ENCODE assay signal across 8 mouse cellular contexts in the genomic region with DNA sequence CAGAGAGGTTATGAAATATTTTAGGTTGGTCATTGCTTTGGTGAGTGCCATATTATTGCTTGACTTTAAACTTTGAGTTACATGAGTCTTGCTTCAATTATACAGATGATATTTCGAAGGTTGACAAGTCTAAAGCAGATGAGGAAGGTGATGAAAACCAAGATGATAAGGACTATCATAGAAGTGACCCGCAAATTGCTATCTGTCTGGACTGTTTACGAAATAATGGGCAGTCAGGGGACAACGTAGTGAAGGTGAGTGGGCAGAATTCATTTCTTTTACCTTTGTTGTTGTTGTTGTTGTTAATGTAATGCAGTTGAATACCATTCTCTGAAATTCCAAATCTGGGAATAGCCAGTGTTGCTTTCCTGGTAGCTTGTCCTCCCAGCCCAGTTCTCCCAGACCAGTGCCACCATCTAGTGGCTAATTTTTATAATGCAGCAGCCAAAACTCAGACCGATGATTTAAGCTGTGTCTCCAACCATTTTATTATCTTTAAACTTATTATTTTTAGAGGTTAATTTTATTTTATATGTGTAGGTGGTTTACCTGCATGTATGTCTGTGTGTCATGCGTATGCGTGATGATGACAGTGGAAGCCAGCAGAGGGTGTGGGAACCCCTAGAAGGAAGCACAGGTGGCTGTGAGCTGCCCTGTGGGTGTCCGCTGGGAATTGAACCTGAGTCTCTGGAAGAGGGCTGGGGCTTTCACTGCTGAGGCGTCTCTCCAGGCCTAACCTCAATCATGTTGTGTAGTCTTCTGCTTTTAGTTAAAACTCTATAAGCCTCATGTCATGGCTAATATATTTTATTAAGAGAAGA.
A peak's percentile ranks its signal among the peaks of the same experiment; 100 is the strongest.
DNase-seq lines count a peak whose midpoint lies in the region; ATAC-seq and TF ChIP-seq lines count a peak whose summit lies in the region.

No protein-coding gene starts in this region.

- no peak for TF ChIP-seq EP300 in stomach, postnatal 0 days (optimal IDR thresholded peaks at IDR 0.05)

- H3K27me3 ChIP-seq in heart, embryonic 10.5 days (ENCODE audit: insufficient read depth, poor library complexity, severe bottlenecking), result no peaks in the 10 kb centered on the region
- H3K27me3 ChIP-seq in midbrain, embryonic 10.5 days (ENCODE audit: low read depth, poor library complexity, severe bottlenecking), result no peaks in the 10 kb centered on the region
- H3K27me3 ChIP-seq in stomach, postnatal 0 days (ENCODE audit: control insufficient read depth, insufficient read depth, low read length), result no peaks in the 10 kb centered on the region

- DNase-seq in heart, postnatal 10 days, result peak; percentile 67 to 78
- no peak for DNase-seq in heart, embryonic 10.5 days (ENCODE audit: low spot score)
- peak; percentile 85 for DNase-seq in NIH3T3 (ENCODE audit: low read depth)
- peak; percentile 78 to 85 for DNase-seq in cerebellum, postnatal 10 days
- DNase-seq in gastrocnemius, postnatal 14 days, result peak; percentile 16
- peak; percentile 71 to 74 for DNase-seq in layer of hippocampus, postnatal 10 days (ENCODE audit: low spot score in 2 of 2)
- peak; percentile 31 for DNase-seq in midbrain, embryonic 10.5 days (ENCODE audit: low spot score)
- peak; percentile 40 for DNase-seq in stomach, postnatal 0 days (ENCODE audit: low spot score)

- no peak overlapping the region for H3K9ac ChIP-seq in stomach, postnatal 0 days (ENCODE audit: low read length)

- H3K4me1 ChIP-seq in heart, embryonic 10.5 days, result peaks cover 3% of the 10 kb centered on the region; the same call in 1 of the 2 replicates
- no peaks in the 10 kb centered on the region for H3K4me1 ChIP-seq in midbrain, embryonic 10.5 days
- H3K4me1 ChIP-seq in stomach, postnatal 0 days (replicated peaks; ENCODE audit: control insufficient read depth, insufficient read depth), result no peaks in the 10 kb centered on the region

- no peaks in the 10 kb centered on the region for H3K9me3 ChIP-seq in heart, embryonic 10.5 days
- no peaks in the 10 kb centered on the region for H3K9me3 ChIP-seq in midbrain, embryonic 10.5 days (replicated peaks)
- no peaks in the 10 kb centered on the region for H3K9me3 ChIP-seq in stomach, postnatal 0 days (ENCODE audit: control insufficient read depth, low read length)

- TF ChIP-seq CTCF in stomach, postnatal 0 days (IDR thresholded peaks at IDR 0.05; ENCODE audit: low read depth), result peak; percentile 93

- 46% methylated on average over 9 of the region's 9 CpGs for WGBS in heart, embryonic 10.5 days
- 58% methylated on average over 9 of the region's 9 CpGs for WGBS in midbrain, embryonic 10.5 days
- WGBS in stomach, postnatal 0 days, result 57% methylated on average over 9 of the region's 9 CpGs

- intact Hi-C loops in heart, postnatal 10 days (cut with DNase I), result loop anchor here (1.0 to 5.0 kb wide), 4 partner anchors 91 to 348 kb away; partner anchors contain the start of gene Pcgf5
- intact Hi-C loops in gastrocnemius, postnatal 14 days (cut with DNase I; ENCODE audit: low total_unique reads), result loop anchor here (2.0 to 5.0 kb wide), 2 partner anchors 257 to 328 kb away; no protein-coding TSS in a partner anchor

- H3K27ac ChIP-seq in heart, embryonic 10.5 days, result no peak overlapping the region
- no peak overlapping the region for H3K27ac ChIP-seq in midbrain, embryonic 10.5 days (replicated peaks)
- no peak overlapping the region for H3K27ac ChIP-seq in stomach, postnatal 0 days (replicated peaks)

- H3K36me3 ChIP-seq in heart, embryonic 10.5 days, result peaks cover 9% of the 10 kb centered on the region
- no peaks in the 10 kb centered on the region for H3K36me3 ChIP-seq in midbrain, embryonic 10.5 days
- H3K36me3 ChIP-seq in stomach, postnatal 0 days (ENCODE audit: control insufficient read depth, insufficient read depth, low read length), result no peaks in the 10 kb centered on the region

- no peak for ATAC-seq in stomach, postnatal 0 days (ENCODE audit: low FRiP score, low TSS enrichment)

- H3K4me2 ChIP-seq in stomach, postnatal 0 days (replicated peaks; ENCODE audit: low read depth), result no peak overlapping the region

- no peak overlapping the region for H3K4me3 ChIP-seq in heart, embryonic 10.5 days
- H3K4me3 ChIP-seq in midbrain, embryonic 10.5 days, result no peak overlapping the region
- no peak overlapping the region for H3K4me3 ChIP-seq in stomach, postnatal 0 days (ENCODE audit: low read depth, low read length)
